Comparison of ENCODE assay signal across 26 mouse cellular contexts in the genomic region with DNA sequence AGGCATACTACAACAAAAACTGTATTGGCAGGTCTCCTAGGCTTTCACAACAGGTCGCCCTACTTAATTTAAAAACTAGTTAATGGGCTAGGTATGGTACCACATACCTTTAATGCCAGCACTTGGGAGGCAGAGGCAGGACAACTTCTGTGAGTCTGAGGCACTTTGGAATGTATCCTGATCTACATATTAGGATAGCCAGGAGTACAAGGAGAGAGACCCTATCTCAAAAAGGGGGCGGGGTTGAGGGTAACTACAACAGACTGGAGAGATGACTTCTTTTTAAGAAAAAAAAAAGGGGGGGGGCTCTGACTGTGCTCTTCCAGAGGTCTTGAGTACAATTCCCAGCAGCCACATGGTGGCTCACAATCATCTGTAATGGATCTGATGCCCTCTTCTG. TPM values are rescaled to one million over a fixed set of nuclear protein-coding genes. Genes with fewer than 3 reads are reported as not detected.
"Had no signal": no experiment of that assay in that cellular context is flagged by ENCODE, and none has a peak within 500 bp of the region (broad histone marks: within the 10 kb centered on the region; RNA-seq: fewer than 3 reads in every experiment).

No protein-coding gene starts in this region.

- H3K27ac ChIP-seq: heart, adult 2 months; heart, embryonic 13.5 days; heart, embryonic 15.5 days; hindbrain, embryonic 13.5 days; hindbrain, embryonic 15.5 days; hindbrain, postnatal 0 days; intestine, embryonic 15.5 days; layer of hippocampus, adult 2 months; left cerebral cortex, adult 2 months; limb, embryonic 10.5 days; limb, embryonic 12.5 days; liver, embryonic 13.5 days; liver, embryonic 15.5 days had no signal

- H3K4me1 ChIP-seq: heart, embryonic 15.5 days; hindbrain, embryonic 13.5 days; hindbrain, embryonic 15.5 days; intestine, embryonic 15.5 days; limb, embryonic 10.5 days; limb, embryonic 12.5 days had no signal

- H3K9ac ChIP-seq: heart, embryonic 13.5 days; heart, embryonic 15.5 days; hindbrain, embryonic 13.5 days; hindbrain, embryonic 15.5 days; intestine, embryonic 15.5 days; limb, embryonic 12.5 days; liver, embryonic 13.5 days; liver, embryonic 15.5 days had no signal

- DNase-seq: gastrocnemius, postnatal 14 days; gastrocnemius, postnatal 36 days; heart, adult 11 months; heart, adult 2 months; heart, postnatal 14 days; heart, postnatal 36 days; kidney, adult 18-20 months; kidney, adult 8-10 months; kidney, postnatal 10 days; kidney, postnatal 25 days; kidney, postnatal 4 days; liver; liver, embryonic 13.5 days had no signal

- H3K4me3 ChIP-seq: heart, adult 2 months; heart, embryonic 13.5 days; heart, embryonic 15.5 days; hindbrain, embryonic 13.5 days; hindbrain, embryonic 15.5 days; intestine, embryonic 15.5 days; layer of hippocampus, adult 2 months; left cerebral cortex, adult 2 months; limb, embryonic 10.5 days; limb, embryonic 12.5 days; liver, embryonic 13.5 days; liver, embryonic 15.5 days had no signal

- H3K27me3 ChIP-seq: heart, embryonic 13.5 days; heart, embryonic 15.5 days; hindbrain, embryonic 13.5 days; hindbrain, embryonic 15.5 days; intestine, embryonic 15.5 days; limb, embryonic 12.5 days; liver, embryonic 13.5 days; liver, embryonic 15.5 days had no signal

- ATAC-seq: hindbrain, postnatal 0 days; intestine, embryonic 15.5 days; intestine, postnatal 0 days had no signal

- H3K9me3 ChIP-seq: heart, embryonic 13.5 days; heart, embryonic 15.5 days; hindbrain, embryonic 13.5 days; hindbrain, embryonic 15.5 days; intestine, embryonic 15.5 days; limb, embryonic 10.5 days; limb, embryonic 12.5 days; liver, embryonic 13.5 days; liver, embryonic 15.5 days had no signal

RNA-seq across cellular contexts. Expression of a gene that starts 22.7 kb away (rescaled TPM):
- total RNA-seq: gastrocnemius, adult 8-10 months had no signal
